Mouse (Mus musculus) heart, embryonic 12.5 days (tissue): ENCODE data around the gene Hyal3. TPM values are rescaled to one million over a fixed set of nuclear protein-coding genes. Genes with fewer than 3 reads are reported as not detected.

Experiments used
- ATAC-seq: fragments of 200-750 bp; cut with Nextera tagmentation; 2 replicates; pipeline ENCODE4 v1.8.0; 2017; ENCODE audit warnings: moderate TSS enrichment, moderate library complexity; ENCODE audit not compliant: insufficient number of reproducible peaks, low FRiP score
- H3K27ac ChIP-seq: fragments of 300-500 bp; sonication (generic); 2 replicates; pipeline ENCODE4 v1.5.1; 2016; ENCODE audit warnings: mild to moderate bottlenecking, moderate library complexity; ENCODE audit not compliant: poor library complexity, severe bottlenecking
- H3K27me3 ChIP-seq: fragments of 300-500 bp; sonication (generic); replicated peaks from 2 replicates; pipeline ENCODE4 v1.6.1; 2016; ENCODE audit warnings: mild to moderate bottlenecking, moderate library complexity
- H3K36me3 ChIP-seq: fragments of 300-500 bp; sonication (generic); 2 replicates; pipeline ENCODE4 v1.6.1; 2016; ENCODE audit warnings: mild to moderate bottlenecking, moderate library complexity
- H3K4me1 ChIP-seq: fragments of 300-500 bp; sonication (generic); replicated peaks from 2 replicates; pipeline ENCODE4 v1.6.1; 2016; ENCODE audit warnings: mild to moderate bottlenecking
- H3K4me2 ChIP-seq: fragments of 300-500 bp; sonication (generic); 2 replicates; pipeline ENCODE4 v1.6.1; 2016; ENCODE audit warnings: mild to moderate bottlenecking, moderate library complexity
- H3K4me3 ChIP-seq: fragments of 300-500 bp; sonication (generic); 2 replicates; pipeline ENCODE4 v1.5.1; 2016; ENCODE audit warnings: mild to moderate bottlenecking
- H3K9ac ChIP-seq: fragments of 300-500 bp; sonication (generic); 2 replicates; pipeline ENCODE4 v1.6.1; 2016; ENCODE audit warnings: mild to moderate bottlenecking, moderate library complexity
- H3K9me3 ChIP-seq: fragments of 300-500 bp; sonication (generic); replicated peaks from 2 replicates; pipeline ENCODE4 v1.6.1; 2016; ENCODE audit warnings: mild to moderate bottlenecking, moderate library complexity
- WGBS: fragments of 180-500 bp; shearing (Covaris S2); methylation state at CpG from one replicate; pipeline ENCODE4 v1.1.7; 2016; 5-methylcytosine and 5-hydroxymethylcytosine counted together
- polyA plus RNA-seq: library from polyadenylated mRNA; unstranded; fragments of >200 nt; fragmentation: Nextera tagmentation; extraction: Ambion mirVana; gene quantifications from 2 replicates; pipeline ENCODE4 v1.2.1, GENCODE M21; 2016

The Hyal3 gene
- polyA plus RNA-seq, 1 experiment from 2014 or later = 0.64 TPM

DNA sequence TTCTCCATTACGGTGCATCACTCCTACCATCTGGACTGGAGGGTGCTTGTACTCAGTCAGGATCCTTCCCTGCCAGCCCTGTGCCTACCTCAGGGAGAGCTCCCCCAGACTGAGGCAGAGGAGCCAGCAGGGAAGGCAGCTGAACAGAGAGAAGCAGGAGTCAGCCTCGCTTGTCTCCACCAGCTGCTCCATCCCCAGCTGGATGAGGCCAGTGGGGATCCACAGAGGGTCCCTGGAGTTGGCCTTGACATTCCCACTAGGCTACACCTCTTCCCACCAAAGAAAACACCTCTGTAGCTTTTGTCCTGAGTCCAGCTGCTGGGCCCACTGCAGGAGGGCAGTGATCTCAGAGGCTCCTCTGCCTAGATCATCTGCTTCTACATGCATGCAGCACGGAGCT lies 44.3 kb downstream of the Hyal3 start:
- H3K36me3 ChIP-seq = peaks cover 56% of the 10 kb centered on the region
- H3K4me2 ChIP-seq = no peak overlapping the region
- no peak overlapping the region; the same call in 1 of the 2 replicates for H3K27ac ChIP-seq
- no peaks in the 10 kb centered on the region for H3K9me3 ChIP-seq
- H3K27me3 ChIP-seq = no peaks in the 10 kb centered on the region
- ATAC-seq = no peak
- H3K4me1 ChIP-seq = peaks cover 84% of the 10 kb centered on the region
- no peak overlapping the region for H3K4me3 ChIP-seq
- H3K9ac ChIP-seq = 0 out of 2 replicates have a peak overlapping the region, but pooled peaks have one; percentile 39
- WGBS = 86% methylated on average over 3 of the region's 3 CpGs

DNA sequence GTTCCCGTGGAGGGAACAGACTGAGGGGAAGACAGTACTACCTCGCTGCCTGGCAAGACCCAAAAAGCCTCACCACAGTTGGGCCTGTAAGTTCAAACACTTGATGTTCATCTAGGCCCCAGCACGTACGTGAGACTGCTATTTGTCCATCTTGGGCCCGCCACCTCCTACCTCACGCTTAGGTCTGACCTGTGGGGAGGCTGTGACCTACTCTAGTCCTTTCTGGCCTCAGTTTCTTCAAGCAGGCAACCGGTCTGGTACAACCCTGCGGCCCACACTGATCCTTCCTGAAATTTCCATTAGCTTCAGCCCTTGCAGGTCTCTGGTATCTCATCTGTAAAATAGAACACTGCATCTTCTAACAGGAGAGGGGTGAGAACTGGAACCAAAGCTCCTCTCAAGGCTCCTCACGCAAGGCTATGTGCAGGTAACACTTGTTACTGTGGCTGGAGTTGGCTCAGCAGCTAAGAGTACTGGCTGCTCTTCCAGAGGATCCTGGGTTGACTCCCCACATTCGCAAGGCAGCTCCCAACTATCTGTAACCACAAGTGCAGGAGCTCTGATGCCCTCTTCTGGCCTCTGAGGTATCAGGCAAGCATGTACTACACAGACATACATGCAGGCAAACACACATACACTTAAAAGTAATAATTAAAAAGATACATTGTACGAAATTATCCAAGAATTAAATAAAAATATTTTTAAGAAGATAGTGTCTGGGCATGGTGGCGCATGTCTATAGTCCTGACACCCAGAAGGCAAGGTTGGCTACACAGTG lies 44.9 kb downstream of the Hyal3 start:
- Histone ChIP-seq H3K9ac (no peak overlapping the region), H3K27me3 (no peaks in the 10 kb centered on the region), H3K9me3 (no peaks in the 10 kb centered on the region), H3K4me2 (no peak overlapping the region), H3K36me3 (peaks cover 51% of the 10 kb centered on the region), H3K4me3 (no peak overlapping the region), H3K27ac (peak overlapping the region; percentile 88), H3K4me1 (peaks cover 84% of the 10 kb centered on the region)
- no peak for ATAC-seq
- WGBS = 91% methylated on average over 12 of the region's 12 CpGs

DNA sequence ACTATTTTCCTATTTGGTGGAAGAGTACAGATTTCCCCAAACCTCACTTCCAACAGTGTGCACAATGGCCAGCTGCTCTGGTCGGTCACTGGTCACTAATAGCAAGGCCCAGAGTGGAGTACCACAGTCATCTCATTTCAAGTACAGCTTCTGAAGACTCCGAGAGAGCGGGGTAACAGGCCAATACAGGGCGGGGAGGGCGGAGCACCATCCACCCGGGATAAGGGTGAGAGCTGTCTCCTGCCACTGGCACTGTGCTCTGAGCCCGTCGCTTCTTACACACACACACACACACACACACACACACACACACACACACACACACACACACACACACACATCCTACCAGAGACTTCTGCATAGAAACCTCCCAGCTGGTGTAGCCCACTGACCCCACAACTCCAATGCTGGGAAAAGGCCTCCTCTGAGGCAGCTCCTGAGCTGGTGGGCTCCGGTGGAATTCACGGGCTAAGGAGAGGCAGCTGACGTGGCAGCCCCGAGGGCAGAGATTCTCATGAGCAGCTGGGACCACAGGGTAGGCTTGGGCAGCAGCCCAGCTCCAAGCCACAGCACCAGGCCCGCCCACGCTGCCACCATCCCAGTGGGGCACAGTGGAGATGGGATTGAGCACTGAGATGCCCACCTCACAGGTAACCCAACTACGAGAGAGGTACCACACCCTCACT lies 45.7 kb downstream of the Hyal3 start:
- peak overlapping the region; percentile 47 for H3K4me2 ChIP-seq
- no peak overlapping the region for H3K4me3 ChIP-seq
- H3K27ac ChIP-seq = peak overlapping the region; percentile 88
- H3K27me3 ChIP-seq = no peaks in the 10 kb centered on the region
- WGBS = 50% methylated on average over 15 of the region's 15 CpGs
- peaks cover 51% of the 10 kb centered on the region for H3K36me3 ChIP-seq
- 0 out of 2 replicates have a peak, but pooled peaks have one; percentile 3 for ATAC-seq
- peak overlapping the region; percentile 68; the same call in 1 of the 2 replicates for H3K9ac ChIP-seq
- peaks cover 85% of the 10 kb centered on the region for H3K4me1 ChIP-seq
- H3K9me3 ChIP-seq = no peaks in the 10 kb centered on the region

DNA sequence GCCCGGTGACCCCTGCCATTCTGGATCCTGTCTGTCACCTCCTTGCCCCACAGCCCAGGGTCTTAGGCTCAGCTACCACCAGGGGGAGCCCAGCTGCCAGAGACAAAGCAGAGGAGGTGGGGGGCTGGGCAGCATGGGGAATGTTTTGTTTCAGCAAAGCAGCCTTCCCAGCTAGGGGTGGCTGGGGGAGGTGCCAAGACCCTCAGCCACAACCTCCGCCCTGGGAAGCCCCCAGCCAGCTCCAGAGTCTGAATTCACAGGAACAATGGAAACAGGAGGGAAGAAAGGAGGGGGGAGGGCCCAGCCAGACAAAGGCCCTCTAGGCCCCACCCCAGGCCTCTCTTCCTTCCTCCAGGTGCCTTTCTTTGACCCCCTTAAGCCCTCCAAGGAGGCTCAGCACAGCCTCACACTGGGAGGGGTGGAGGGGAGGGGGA lies 46.2 kb downstream of the Hyal3 start:
- H3K27me3 ChIP-seq = no peaks in the 10 kb centered on the region
- peak overlapping the region; percentile 47 for H3K4me2 ChIP-seq
- H3K4me3 ChIP-seq = no peak overlapping the region
- 4% methylated on average over 2 of the region's 2 CpGs for WGBS
- no peaks in the 10 kb centered on the region for H3K9me3 ChIP-seq
- peak overlapping the region; percentile 88 for H3K27ac ChIP-seq
- H3K36me3 ChIP-seq = peaks cover 54% of the 10 kb centered on the region
- peak; percentile 59 for ATAC-seq
- H3K9ac ChIP-seq = peak overlapping the region; percentile 68
- peaks cover 87% of the 10 kb centered on the region for H3K4me1 ChIP-seq

DNA sequence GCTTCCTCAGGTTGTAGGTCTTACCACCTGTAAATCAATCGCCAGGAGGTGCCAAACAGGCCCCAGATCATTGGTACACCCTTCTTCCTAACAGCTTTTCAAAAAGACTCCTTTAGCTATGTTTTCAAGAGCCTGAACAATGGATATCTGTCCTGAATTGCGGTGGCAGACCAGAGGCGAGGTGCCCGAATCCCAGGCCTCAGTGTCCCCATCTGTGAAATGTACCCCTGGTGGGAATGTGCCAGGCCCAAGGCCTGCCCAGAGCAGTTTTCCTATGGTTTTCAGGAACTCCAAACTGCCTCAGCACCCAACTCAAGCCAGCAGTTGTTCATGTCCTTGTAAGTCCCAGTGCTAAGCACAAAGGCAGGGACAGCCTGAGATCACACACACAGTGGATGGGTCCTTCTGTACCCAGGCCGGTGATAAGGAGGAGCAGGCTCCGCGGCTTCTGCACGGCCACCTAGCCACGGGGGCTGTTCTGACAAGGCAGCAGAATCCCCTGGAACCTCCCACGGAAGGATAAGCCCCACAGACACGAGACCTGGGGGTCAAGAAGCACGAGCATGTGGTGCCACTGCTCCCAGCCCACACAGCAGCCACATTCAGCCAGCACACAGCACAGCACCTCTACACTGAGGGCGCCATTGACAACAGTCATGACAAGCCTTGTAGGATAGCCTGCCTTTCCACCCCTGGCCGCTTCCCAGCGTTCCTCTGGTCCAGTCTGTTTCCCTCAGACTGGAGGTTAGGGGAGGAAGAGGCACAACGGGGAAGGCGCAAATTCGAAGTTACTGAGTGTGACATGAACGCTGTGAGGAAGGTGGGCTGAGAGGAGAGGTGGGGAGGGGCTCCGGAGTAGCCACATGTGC lies 47.0 kb downstream of the Hyal3 start:
- no peak for ATAC-seq
- Histone ChIP-seq H3K9me3 (no peaks in the 10 kb centered on the region), H3K36me3 (peaks cover 51% of the 10 kb centered on the region), H3K27me3 (no peaks in the 10 kb centered on the region), H3K4me2 (peak overlapping the region; percentile 47), H3K4me3 (no peak overlapping the region), H3K4me1 (peaks cover 89% of the 10 kb centered on the region), H3K9ac (peak overlapping the region; percentile 68), H3K27ac (peak overlapping the region; percentile 88)
- WGBS = 25% methylated on average over 20 of the region's 20 CpGs

DNA sequence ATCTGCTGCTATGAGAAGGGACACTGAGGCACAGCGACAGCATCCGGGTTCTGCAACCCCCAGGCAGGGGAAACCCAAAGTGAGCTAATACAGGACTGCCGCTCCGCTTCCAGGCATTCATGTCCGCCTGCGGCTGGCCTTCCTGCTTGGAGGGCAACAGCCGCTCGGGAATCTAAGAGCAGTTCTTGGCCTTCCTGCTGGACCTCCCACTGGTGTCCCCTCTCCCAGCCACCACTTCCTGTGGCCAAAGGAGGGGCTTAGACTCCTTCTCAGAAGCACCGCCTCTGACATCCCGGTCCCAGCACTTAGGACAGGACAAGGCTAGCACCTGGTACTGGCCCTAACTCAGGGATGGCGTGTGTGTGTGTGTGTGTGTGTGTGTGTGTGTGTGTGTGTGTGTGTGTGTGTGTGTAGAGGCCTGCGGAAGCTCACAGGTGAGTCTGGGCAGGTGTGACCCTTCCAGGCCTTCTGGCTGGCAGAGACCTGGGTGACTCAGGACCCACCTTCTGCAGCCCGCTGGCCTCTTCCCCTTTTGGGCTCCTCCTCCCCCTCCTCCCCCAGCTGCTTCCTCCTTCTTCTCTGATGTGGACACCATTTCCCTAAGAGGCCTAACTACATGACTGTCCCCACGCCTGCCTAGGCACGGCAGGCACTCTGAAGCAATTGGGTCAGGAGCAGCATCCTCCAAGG lies 48.2 kb downstream of the Hyal3 start:
- peak; percentile 26; the same call in 1 of the 2 replicates for ATAC-seq
- 47% methylated on average over 15 of the region's 15 CpGs for WGBS
- peaks cover 41% of the 10 kb centered on the region for H3K36me3 ChIP-seq
- H3K4me3 ChIP-seq = no peak overlapping the region
- no peaks in the 10 kb centered on the region for H3K27me3 ChIP-seq
- peak overlapping the region; percentile 47 for H3K4me2 ChIP-seq
- H3K27ac ChIP-seq = peak overlapping the region; percentile 88
- no peaks in the 10 kb centered on the region for H3K9me3 ChIP-seq
- H3K9ac ChIP-seq = peak overlapping the region; percentile 68
- H3K4me1 ChIP-seq = peaks cover 92% of the 10 kb centered on the region

DNA sequence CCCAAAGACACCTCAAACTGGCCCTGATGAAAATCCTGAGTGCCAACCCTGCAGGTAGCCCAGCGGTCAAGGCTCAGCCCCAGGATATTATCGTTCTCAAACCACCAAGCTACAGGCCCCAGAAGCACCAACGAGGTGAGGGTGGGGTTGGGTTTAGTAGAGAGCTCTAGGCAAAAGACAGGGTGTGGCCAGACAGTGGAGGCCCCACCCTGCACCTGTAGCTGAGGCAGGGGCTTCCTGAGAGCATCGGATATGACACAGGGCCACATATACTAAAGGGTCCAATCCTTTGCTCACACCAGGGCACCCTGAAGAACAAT lies 48.8 kb downstream of the Hyal3 start:
- H3K27ac ChIP-seq = peak overlapping the region; percentile 88
- peaks cover 87% of the 10 kb centered on the region for H3K4me1 ChIP-seq
- peak overlapping the region; percentile 47 for H3K4me2 ChIP-seq
- no peak for ATAC-seq
- 44% methylated on average over 4 of the region's 4 CpGs for WGBS
- H3K9ac ChIP-seq = peak overlapping the region; percentile 68
- peaks cover 36% of the 10 kb centered on the region for H3K36me3 ChIP-seq
- no peaks in the 10 kb centered on the region for H3K9me3 ChIP-seq
- H3K27me3 ChIP-seq = no peaks in the 10 kb centered on the region
- H3K4me3 ChIP-seq = no peak overlapping the region

DNA sequence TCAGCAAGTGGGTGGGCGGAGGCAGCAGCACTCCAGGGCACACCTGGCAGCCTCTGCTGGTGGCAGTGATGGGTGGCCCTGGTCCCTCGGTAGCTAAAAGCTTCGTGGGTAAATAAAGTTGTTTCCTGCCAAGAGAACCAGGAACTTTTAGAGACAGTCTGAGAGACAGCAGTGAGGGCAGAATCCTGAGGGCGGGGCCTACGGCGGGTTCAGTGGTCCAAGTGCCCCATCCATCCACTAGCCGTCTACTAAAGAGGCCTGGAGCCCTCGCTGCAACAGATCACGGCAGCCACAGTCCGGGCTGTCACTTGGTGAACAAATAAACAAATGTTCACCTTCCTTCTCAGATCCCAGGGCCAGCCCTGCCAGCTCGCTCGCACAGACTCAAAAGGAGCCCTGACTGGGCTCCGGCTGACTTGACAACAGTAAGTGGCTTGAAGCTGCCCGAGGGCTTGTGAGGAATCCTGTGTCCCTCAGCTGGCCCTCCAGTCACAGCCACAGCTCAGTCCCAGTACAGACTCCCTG lies 49.3 kb downstream of the Hyal3 start:
- WGBS = 25% methylated on average over 14 of the region's 14 CpGs
- Histone ChIP-seq H3K27ac (peak overlapping the region; percentile 76), H3K9ac (peak overlapping the region; percentile 62), H3K4me1 (peaks cover 81% of the 10 kb centered on the region), H3K27me3 (no peaks in the 10 kb centered on the region), H3K4me3 (no peak overlapping the region), H3K36me3 (peaks cover 30% of the 10 kb centered on the region), H3K9me3 (no peaks in the 10 kb centered on the region), H3K4me2 (peak overlapping the region; percentile 41)
- no peak for ATAC-seq

DNA sequence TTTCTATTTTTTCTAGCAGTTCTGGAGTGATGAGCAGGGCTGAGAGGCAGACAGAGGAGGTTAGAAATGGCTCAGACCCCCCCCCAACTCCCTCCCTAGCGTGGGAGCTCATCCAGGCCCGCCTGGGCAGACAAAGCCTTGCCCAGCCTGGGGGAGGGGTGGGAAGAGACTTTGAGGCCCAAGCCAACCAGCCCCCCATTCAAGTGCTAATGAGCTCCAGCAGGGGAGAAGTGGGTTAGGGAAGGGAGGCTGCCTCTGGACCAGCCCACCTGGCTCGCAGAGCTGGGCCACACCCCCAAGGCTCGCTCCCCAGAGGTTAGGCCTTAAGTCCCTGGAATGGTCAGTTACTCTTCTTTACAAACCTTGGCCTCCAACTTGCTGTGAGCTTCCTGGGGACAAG lies 50.0 kb downstream of the Hyal3 start:
- no peaks in the 10 kb centered on the region for H3K9me3 ChIP-seq
- no peaks in the 10 kb centered on the region for H3K27me3 ChIP-seq
- no peak for ATAC-seq
- peak overlapping the region; percentile 41 for H3K4me2 ChIP-seq
- peaks cover 75% of the 10 kb centered on the region for H3K4me1 ChIP-seq
- H3K27ac ChIP-seq = peak overlapping the region; percentile 76
- 0 out of 2 replicates have a peak overlapping the region, but pooled peaks have one; percentile 7 for H3K4me3 ChIP-seq
- peak overlapping the region; percentile 62 for H3K9ac ChIP-seq
- 18% methylated on average over 4 of the region's 4 CpGs for WGBS
- H3K36me3 ChIP-seq = peaks cover 24% of the 10 kb centered on the region

DNA sequence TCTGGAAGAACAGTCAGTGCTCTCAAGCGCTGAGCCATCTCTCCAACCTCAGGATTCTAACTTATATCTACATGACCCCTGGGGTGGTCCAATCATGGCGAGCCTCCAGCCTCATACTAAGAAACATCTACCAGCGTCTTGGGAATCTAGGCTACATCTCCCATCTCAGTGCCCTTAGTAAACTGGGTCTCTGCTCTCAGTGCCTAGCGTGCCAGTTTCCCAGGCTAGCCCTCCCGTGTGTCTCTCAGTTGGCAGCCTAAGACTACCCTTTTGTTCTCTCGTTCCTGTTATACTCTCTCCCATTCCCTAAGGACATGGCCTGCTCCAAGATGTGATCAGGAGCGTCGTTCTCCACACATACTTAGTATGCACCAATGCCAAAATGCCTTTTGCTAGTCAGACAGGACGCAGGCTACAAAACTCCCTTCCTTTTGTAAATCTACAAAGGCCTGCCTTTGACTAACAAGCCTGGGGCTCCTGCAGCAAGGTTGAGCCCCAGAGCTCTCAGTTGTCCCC lies 50.8 kb downstream of the Hyal3 start:
- H3K4me1 ChIP-seq = peaks cover 73% of the 10 kb centered on the region
- no peaks in the 10 kb centered on the region for H3K27me3 ChIP-seq
- no peaks in the 10 kb centered on the region for H3K9me3 ChIP-seq
- ATAC-seq = no peak
- no peak overlapping the region for H3K4me3 ChIP-seq
- no peak overlapping the region for H3K27ac ChIP-seq
- H3K4me2 ChIP-seq = peak overlapping the region; percentile 99; the same call in 1 of the 2 replicates
- H3K9ac ChIP-seq = peak overlapping the region; percentile 53; the same call in 1 of the 2 replicates
- peaks cover 16% of the 10 kb centered on the region; the same call in 1 of the 2 replicates for H3K36me3 ChIP-seq
- WGBS = 78% methylated on average over 9 of the region's 9 CpGs
